Mouse (Mus musculus): ENCODE data around the gene Sik2. TPM values are rescaled to one million over a fixed set of nuclear protein-coding genes. Genes with fewer than 3 reads are reported as not detected.

Sik2 gene
- polyA plus RNA-seq, 1 experiment from 2014 or later, result 9.8 TPM

- Histone ChIP-seq H3K4me1 (replicated peaks) (peaks cover 87% of the 10 kb centered on the region), H3K4me2 (peak overlapping the region; percentile 14; the same call in 1 of the 2 replicates)
- no peak for ATAC-seq (ENCODE audit: insufficient read depth)
These were observed 156.1 kb downstream of the Sik2 start for GRCm38 (mm10) chr9:50852634-50853349.

GRCm38 (mm10) chr9:50850713-50851112, 158.2 kb downstream of the Sik2 start:
- Histone ChIP-seq H3K27me3 (no peaks in the 10 kb centered on the region), H3K4me3 (replicated peaks) (no peak overlapping the region), H3K4me1 (replicated peaks) (peaks cover 85% of the 10 kb centered on the region), H3K4me2 (0 out of 2 replicates have a peak overlapping the region, but pooled peaks have one; percentile 10), H3K36me3 (replicated peaks) (no peaks in the 10 kb centered on the region), H3K9ac (no peak overlapping the region), H3K27ac (replicated peaks) (peak overlapping the region; percentile 25; the same call in 1 of the 2 replicates), H3K9me3 (replicated peaks) (no peaks in the 10 kb centered on the region)
- 24% methylated on average over 8 of the region's 8 CpGs for WGBS (ENCODE audit: insufficient replicate concordance)
- ATAC-seq (ENCODE audit: insufficient read depth), result no peak

More at GRCm38 (mm10) chr9:50852634-50853349, 156.1 kb downstream of the Sik2 start:
- Histone ChIP-seq H3K27ac (replicated peaks) (peak overlapping the region; percentile 92), H3K9me3 (replicated peaks) (no peaks in the 10 kb centered on the region), H3K27me3 (no peaks in the 10 kb centered on the region), H3K9ac (peak overlapping the region; percentile 24; the same call in 1 of the 2 replicates), H3K4me3 (replicated peaks) (no peak overlapping the region), H3K36me3 (replicated peaks) (no peaks in the 10 kb centered on the region)
- WGBS (ENCODE audit: insufficient replicate concordance), result 59% methylated on average over 17 of the region's 17 CpGs

DNA sequence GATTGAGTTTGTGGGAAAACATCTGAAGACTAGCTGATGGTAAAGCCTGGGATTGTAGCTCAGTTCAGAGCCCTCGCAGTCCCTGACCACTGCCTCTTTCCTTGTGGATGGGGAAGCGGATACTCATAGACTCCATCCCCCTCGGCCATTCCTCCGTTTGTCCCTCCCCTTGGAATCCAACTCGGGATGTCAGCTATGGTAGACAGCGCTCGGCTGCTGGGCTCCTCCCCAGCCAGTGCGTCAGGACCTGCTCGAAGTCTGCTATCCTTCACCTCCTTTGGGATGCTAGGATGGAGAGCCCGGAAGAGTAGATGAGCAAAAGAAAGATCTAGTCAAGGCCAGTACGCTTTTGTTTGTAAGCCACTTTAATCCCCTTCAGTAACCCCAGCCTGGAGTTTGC, 158.6 kb downstream of the Sik2 start:
- no peak for ATAC-seq (ENCODE audit: insufficient read depth)
- H3K4me1 ChIP-seq (replicated peaks), result peaks cover 81% of the 10 kb centered on the region
- no peak overlapping the region for H3K9ac ChIP-seq
- 54% methylated on average over 11 of the region's 11 CpGs for WGBS (ENCODE audit: insufficient replicate concordance)
- H3K27ac ChIP-seq (replicated peaks), result peak overlapping the region; percentile 25; the same call in 1 of the 2 replicates
- H3K4me2 ChIP-seq, result 0 out of 2 replicates have a peak overlapping the region, but pooled peaks have one; percentile 10
- H3K4me3 ChIP-seq (replicated peaks), result no peak overlapping the region
- H3K9me3 ChIP-seq (replicated peaks), result no peaks in the 10 kb centered on the region
- no peaks in the 10 kb centered on the region for H3K36me3 ChIP-seq (replicated peaks)
- no peaks in the 10 kb centered on the region for H3K27me3 ChIP-seq

DNA sequence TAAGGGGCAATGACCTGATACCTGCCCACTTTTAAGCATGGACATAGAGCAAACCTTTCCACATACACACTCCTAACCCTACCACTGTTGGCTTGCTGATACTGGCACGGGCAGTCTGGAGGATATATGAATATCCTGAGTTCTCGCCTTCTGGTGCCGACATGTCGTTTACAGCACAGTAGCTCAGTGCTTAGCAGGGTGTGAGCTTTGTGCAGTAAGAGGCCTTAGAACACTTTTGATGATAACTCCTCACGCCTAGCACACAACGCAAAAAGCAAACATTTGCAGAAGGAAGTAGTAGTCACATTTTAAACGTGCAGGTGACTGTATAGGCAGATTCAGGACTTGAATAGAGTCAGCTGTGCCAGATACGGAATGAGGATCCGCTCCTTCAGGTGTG, 159.1 kb downstream of the Sik2 start:
- Histone ChIP-seq H3K36me3 (replicated peaks) (no peaks in the 10 kb centered on the region), H3K4me1 (replicated peaks) (peaks cover 76% of the 10 kb centered on the region), H3K27me3 (no peaks in the 10 kb centered on the region), H3K27ac (replicated peaks) (peak overlapping the region; percentile 25; the same call in 1 of the 2 replicates), H3K4me2 (no peak overlapping the region), H3K4me3 (replicated peaks) (no peak overlapping the region), H3K9me3 (replicated peaks) (no peaks in the 10 kb centered on the region), H3K9ac (no peak overlapping the region)
- ATAC-seq (ENCODE audit: insufficient read depth), result no peak
- WGBS (ENCODE audit: insufficient replicate concordance), result 62% methylated on average over 9 of the region's 9 CpGs

GRCm38 (mm10) chr9:50849249-50849648, 159.6 kb downstream of the Sik2 start:
- H3K4me2 ChIP-seq, result no peak overlapping the region
- no peak overlapping the region for H3K4me3 ChIP-seq (replicated peaks)
- 0 out of 2 replicates have a peak overlapping the region, but pooled peaks have one; percentile 9 for H3K9ac ChIP-seq
- peak overlapping the region; percentile 65 for H3K27ac ChIP-seq (replicated peaks)
- no peaks in the 10 kb centered on the region for H3K27me3 ChIP-seq
- 22% methylated on average over 8 of the region's 8 CpGs for WGBS (ENCODE audit: insufficient replicate concordance)
- H3K36me3 ChIP-seq (replicated peaks), result no peaks in the 10 kb centered on the region
- no peaks in the 10 kb centered on the region for H3K9me3 ChIP-seq (replicated peaks)
- peak; percentile 62 for ATAC-seq (ENCODE audit: insufficient read depth)
- H3K4me1 ChIP-seq (replicated peaks), result peaks cover 71% of the 10 kb centered on the region

DNA sequence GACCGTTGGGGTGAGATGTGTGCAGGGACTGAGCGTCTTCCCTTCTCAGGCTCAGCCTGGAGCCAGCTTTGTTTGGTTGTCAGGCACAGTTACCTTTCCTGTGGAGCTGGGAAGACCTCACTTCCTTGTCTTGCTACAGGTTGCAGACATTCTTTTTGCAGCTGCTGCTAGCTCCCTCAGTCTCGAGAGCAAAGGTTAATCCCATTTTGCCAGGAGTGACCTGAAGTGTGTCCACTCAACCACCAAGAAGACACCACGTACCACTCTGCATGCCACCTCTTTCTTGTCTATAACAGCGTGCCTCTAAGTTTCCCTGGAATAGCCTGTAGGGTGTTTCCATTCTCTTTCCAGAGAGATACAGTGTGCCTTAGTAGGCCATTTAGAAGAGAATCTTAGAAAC, 160.1 kb downstream of the Sik2 start:
- Histone ChIP-seq H3K4me3 (replicated peaks) (no peak overlapping the region), H3K4me2 (no peak overlapping the region), H3K9me3 (replicated peaks) (no peaks in the 10 kb centered on the region), H3K4me1 (replicated peaks) (peaks cover 67% of the 10 kb centered on the region), H3K27ac (replicated peaks) (peak overlapping the region; percentile 65), H3K27me3 (no peaks in the 10 kb centered on the region), H3K36me3 (replicated peaks) (no peaks in the 10 kb centered on the region), H3K9ac (0 out of 2 replicates have a peak overlapping the region, but pooled peaks have one; percentile 9)
- no peak for ATAC-seq (ENCODE audit: insufficient read depth)
- WGBS (ENCODE audit: insufficient replicate concordance), result 69% methylated on average over 5 of the region's 5 CpGs

GRCm38 (mm10) chr9:50847606-50848368, 161.1 kb downstream of the Sik2 start:
- no peaks in the 10 kb centered on the region for H3K9me3 ChIP-seq (replicated peaks)
- 0 out of 2 replicates have a peak overlapping the region, but pooled peaks have one; percentile 4 for H3K9ac ChIP-seq
- ATAC-seq (ENCODE audit: insufficient read depth), result no peak
- H3K4me2 ChIP-seq, result no peak overlapping the region
- WGBS (ENCODE audit: insufficient replicate concordance), result 68% methylated on average over 12 of the region's 12 CpGs
- H3K4me1 ChIP-seq (replicated peaks), result peaks cover 57% of the 10 kb centered on the region
- no peaks in the 10 kb centered on the region for H3K36me3 ChIP-seq (replicated peaks)
- H3K27ac ChIP-seq (replicated peaks), result peak overlapping the region; percentile 65
- no peak overlapping the region for H3K4me3 ChIP-seq (replicated peaks)
- no peaks in the 10 kb centered on the region for H3K27me3 ChIP-seq

GRCm38 (mm10) chr9:50847133-50847532, 161.7 kb downstream of the Sik2 start:
- no peaks in the 10 kb centered on the region for H3K27me3 ChIP-seq
- WGBS (ENCODE audit: insufficient replicate concordance), result 83% methylated on average over 6 of the region's 6 CpGs
- H3K4me3 ChIP-seq (replicated peaks), result no peak overlapping the region
- peaks cover 50% of the 10 kb centered on the region for H3K4me1 ChIP-seq (replicated peaks)
- no peak overlapping the region for H3K4me2 ChIP-seq
- no peak for ATAC-seq (ENCODE audit: insufficient read depth)
- no peaks in the 10 kb centered on the region for H3K36me3 ChIP-seq (replicated peaks)
- no peaks in the 10 kb centered on the region for H3K9me3 ChIP-seq (replicated peaks)
- H3K27ac ChIP-seq (replicated peaks), result peak overlapping the region; percentile 65
- H3K9ac ChIP-seq, result no peak overlapping the region

- Histone ChIP-seq H3K4me2 (no peak overlapping the region), H3K27me3 (no peaks in the 10 kb centered on the region), H3K9me3 (replicated peaks) (no peaks in the 10 kb centered on the region), H3K4me1 (replicated peaks) (peaks cover 47% of the 10 kb centered on the region), H3K27ac (replicated peaks) (no peak overlapping the region), H3K9ac (no peak overlapping the region), H3K36me3 (replicated peaks) (0 out of 2 replicates have a peak, but pooled peaks cover 3% of the 10 kb centered on the region), H3K4me3 (replicated peaks) (no peak overlapping the region)
- no peak for ATAC-seq (ENCODE audit: insufficient read depth)
- 62% methylated on average over 9 of the region's 9 CpGs for WGBS (ENCODE audit: insufficient replicate concordance)
These were observed 163.3 kb downstream of the Sik2 start for GRCm38 (mm10) chr9:50845547-50845946.

- H3K9ac ChIP-seq, result no peak within 1 kb of the TSS
- no peaks in the 10 kb centered on the region for H3K27me3 ChIP-seq
- WGBS (ENCODE audit: insufficient replicate concordance), result 83% methylated on average over 3 of the region's 3 CpGs
- H3K4me2 ChIP-seq, result no peak within 1 kb of the TSS
- H3K9me3 ChIP-seq (replicated peaks), result no peaks in the 10 kb centered on the region
- no peak for ATAC-seq (ENCODE audit: insufficient read depth)
- H3K27ac ChIP-seq (replicated peaks), result no peak within 1 kb of the TSS
- 0 out of 2 replicates have a peak, but pooled peaks cover 3% of the 10 kb centered on the region for H3K36me3 ChIP-seq (replicated peaks)
- H3K4me1 ChIP-seq (replicated peaks), result peaks cover 47% of the 10 kb centered on the region
- H3K4me3 ChIP-seq (replicated peaks), result no peak within 1 kb of the TSS
These were observed 163.8 kb downstream of the Sik2 start, which contains the start of gene Ppp2r1b for GRCm38 (mm10) chr9:50845081-50845480. Ppp2r1b (plus strand) TSS chr9:50845301.
